Mouse (Mus musculus) MEL (cell line): ENCODE data around the gene Kif23. TPM values are rescaled to one million over a fixed set of nuclear protein-coding genes. Genes with fewer than 3 reads are reported as not detected.

Experiments used
- DNase-seq: peaks from one replicate; pipeline ENCODE4 v3.0.0; 2011; ENCODE audit warnings: low read depth, low spot score
- H3K27ac ChIP-seq: 2 replicates; pipeline ENCODE4 v1.5.1; 2012; ENCODE audit warnings: low read depth, mild to moderate bottlenecking, control low read depth, low read length, moderate library complexity; ENCODE audit not compliant: control insufficient read depth
- H3K27me3 ChIP-seq, 2 experiments: fragments of 150-350 bp in 1 of 2; sonication (generic) in 1 of 2; 2 replicates each; pipeline ENCODE4 v1.6.1; 2012; ENCODE audit warnings: low read length in 2 of 2, mild to moderate bottlenecking in 2 of 2, improper control_type of control experiment in 1 of 2, moderate library complexity in 1 of 2; ENCODE audit not compliant: insufficient read depth in 2 of 2, control insufficient read depth in 1 of 2
- H3K36me3 ChIP-seq, 2 experiments: 2 replicates each; pipeline ENCODE4 v1.6.1; 2012 to 2014; ENCODE audit warnings: low read length in 2 of 2, improper control_type of control experiment in 1 of 2, inconsistent platforms in 1 of 2, mild to moderate bottlenecking in 1 of 2; ENCODE audit not compliant: insufficient read depth in 2 of 2, control insufficient read depth in 1 of 2
- H3K4me1 ChIP-seq, 2 experiments: fragments of 150-350 bp in 1 of 2; sonication (generic) in 1 of 2; 2 replicates each; pipeline ENCODE4 v1.6.1; 2012; ENCODE audit warnings: low read length in 2 of 2, improper control_type of control experiment in 1 of 2, mild to moderate bottlenecking in 1 of 2; ENCODE audit not compliant: insufficient read depth in 2 of 2, control insufficient read depth in 1 of 2
- H3K4me3 ChIP-seq, 2 experiments: fragments of 150-350 bp in 1 of 2; sonication (generic) in 1 of 2; 2 replicates each; pipeline ENCODE4 v1.5.1; 2012; ENCODE audit warnings: low read depth in 2 of 2, low read length in 2 of 2, mild to moderate bottlenecking in 2 of 2, moderate library complexity in 2 of 2, control low read depth in 1 of 2, improper control_type of control experiment in 1 of 2; ENCODE audit not compliant: control insufficient read depth in 1 of 2, insufficient read depth in 1 of 2
- H3K79me2 ChIP-seq: 2 replicates; pipeline ENCODE4 v1.6.1; 2012; ENCODE audit warnings: mild to moderate bottlenecking, low read length, moderate library complexity; ENCODE audit not compliant: control insufficient read depth, poor library complexity, insufficient read depth
- H3K9ac ChIP-seq: 2 replicates; pipeline ENCODE4 v1.6.1; 2012; ENCODE audit warnings: low read depth, mild to moderate bottlenecking, control low read depth, low read length, moderate library complexity; ENCODE audit not compliant: control insufficient read depth, poor library complexity, severe bottlenecking
- H3K9me3 ChIP-seq: fragments of 150-350 bp; sonication (generic); replicated peaks from 2 replicates; pipeline ENCODE4 v1.6.1; 2012; ENCODE audit warnings: mild to moderate bottlenecking, low read length, improper control_type of control experiment, moderate library complexity; ENCODE audit not compliant: insufficient read depth
- BHLHE40 ChIP-seq: IDR thresholded peaks from 2 replicates; pipeline ENCODE4 v1.6.1; 2012; ENCODE audit warnings: low read depth, mild to moderate bottlenecking, inconsistent platforms, low read length, improper control_type of control experiment, borderline replicate concordance
- CTCF ChIP-seq, 3 experiments: IDR thresholded peaks in 2 of 3; conservative IDR thresholded peaks in 1 of 3; 2 replicates each; pipeline ENCODE4 v1.5.1; 2011 to 2012; ENCODE audit warnings: low read length in 3 of 3, low read depth in 2 of 3, mild to moderate bottlenecking in 2 of 3, improper control_type of control experiment in 1 of 3, inconsistent platforms in 1 of 3, mixed read lengths in 1 of 3, moderate library complexity in 1 of 3; ENCODE audit not compliant: control insufficient read depth in 1 of 3, insufficient read depth in 1 of 3, poor library complexity in 1 of 3, severe bottlenecking in 1 of 3
- ELF1 ChIP-seq: IDR thresholded peaks from 2 replicates; pipeline ENCODE4 v1.6.1; 2014; ENCODE audit warnings: low read depth, mild to moderate bottlenecking, inconsistent platforms, low read length, improper control_type of control experiment, moderate library complexity
- ETS1 ChIP-seq: IDR thresholded peaks from 2 replicates; pipeline ENCODE4 v1.6.1; 2012; ENCODE audit warnings: low read depth, mild to moderate bottlenecking, inconsistent platforms, low read length, improper control_type of control experiment, moderate library complexity
- GABPA ChIP-seq: IDR thresholded peaks from 2 replicates; pipeline ENCODE4 v1.6.1; 2012; ENCODE audit warnings: low read depth, mild to moderate bottlenecking, inconsistent platforms, low read length, improper control_type of control experiment, moderate library complexity
- MAFK ChIP-seq: IDR thresholded peaks from 2 replicates; pipeline ENCODE4 v1.6.1; 2011; ENCODE audit warnings: low read depth, mild to moderate bottlenecking, low read length, improper control_type of control experiment, borderline replicate concordance
- MAZ ChIP-seq: IDR thresholded peaks from 2 replicates; pipeline ENCODE4 v1.6.1; 2012; ENCODE audit warnings: low read depth, mild to moderate bottlenecking, inconsistent platforms, low read length, improper control_type of control experiment
- MEF2A ChIP-seq: IDR thresholded peaks from 2 replicates; pipeline ENCODE4 v1.6.1; 2014; ENCODE audit warnings: low read depth, mild to moderate bottlenecking, inconsistent platforms, low read length, improper control_type of control experiment; ENCODE audit not compliant: poor library complexity, insufficient replicate concordance, severe bottlenecking; ENCODE audit errors: extremely low read depth
- NELFE ChIP-seq: IDR thresholded peaks from 2 replicates; pipeline ENCODE4 v1.6.1; 2011; ENCODE audit warnings: low read depth, low read length, improper control_type of control experiment
- POLR2AphosphoS2 ChIP-seq: IDR thresholded peaks from 2 replicates; pipeline ENCODE4 v1.6.1; 2011; ENCODE audit warnings: low read length, improper control_type of control experiment
- RAD21 ChIP-seq: IDR thresholded peaks from 2 replicates; pipeline ENCODE4 v1.6.1; 2011; ENCODE audit warnings: mild to moderate bottlenecking, low read depth, low read length, improper control_type of control experiment
- RCOR1 ChIP-seq: IDR thresholded peaks from 2 replicates; pipeline ENCODE4 v1.6.1; 2012; ENCODE audit warnings: low read depth, mild to moderate bottlenecking, inconsistent platforms, low read length, improper control_type of control experiment
- SMC3 ChIP-seq: IDR thresholded peaks from 2 replicates; pipeline ENCODE4 v1.6.1; 2011; ENCODE audit warnings: low read depth, low read length, improper control_type of control experiment
- TBP ChIP-seq: IDR thresholded peaks from 2 replicates; pipeline ENCODE4 v1.8.0; 2011; ENCODE audit warnings: low read depth, low read length, improper control_type of control experiment
- UBTF ChIP-seq: IDR thresholded peaks from 2 replicates; pipeline ENCODE4 v1.6.1; 2012; ENCODE audit warnings: low read depth, mild to moderate bottlenecking, inconsistent platforms, low read length, improper control_type of control experiment, moderate library complexity, borderline replicate concordance; ENCODE audit not compliant: insufficient read depth
- USF1 ChIP-seq: IDR thresholded peaks from 2 replicates; pipeline ENCODE4 v1.6.1; 2014; ENCODE audit warnings: low read depth, mild to moderate bottlenecking, inconsistent platforms, low read length, improper control_type of control experiment, moderate library complexity
- ZKSCAN1 ChIP-seq: IDR thresholded peaks from 2 replicates; pipeline ENCODE4 v1.6.1; 2012; ENCODE audit warnings: low read depth, mild to moderate bottlenecking, inconsistent platforms, low read length, improper control_type of control experiment, moderate library complexity
- ZMIZ1 ChIP-seq: IDR thresholded peaks from 2 replicates; pipeline ENCODE4 v1.6.1; 2012; ENCODE audit warnings: low read depth, mild to moderate bottlenecking, inconsistent platforms, low read length, improper control_type of control experiment, moderate library complexity
- ZNF384 ChIP-seq: IDR thresholded peaks from 2 replicates; pipeline ENCODE4 v1.6.1; 2012; ENCODE audit warnings: low read depth, mild to moderate bottlenecking, inconsistent platforms, low read length, improper control_type of control experiment
- polyA plus RNA-seq, 2 experiments: library from polyadenylated mRNA; stranded (reverse) in 1 of 2; unstranded in 1 of 2; fragments of >175 nt in 1 of 2; fragments of >200 nt in 1 of 2; gene quantifications; 2 replicates each; pipeline versions ENCODE4 v1.2.1 to v1.2.4; 2012; ENCODE audit warnings: low replicate concordance in 2 of 2, low read depth in 1 of 2; ENCODE audit not compliant: insufficient read length in 2 of 2, insufficient read depth in 1 of 2, missing spikeins in 1 of 2
- total RNA-seq: library from RNA; depleted of rRNA; stranded (reverse); fragments of 300-350 nt; gene quantifications from 2 replicates; pipeline ENCODE4 v1.2.3, GENCODE M21; 2012

The Kif23 gene
- total and polyA plus RNA-seq, 3 experiments: 37.5 to 100 TPM; not detected in 1

- Histone ChIP-seq H3K4me1 (peaks cover 0 to 7% of the 10 kb centered on the region in 2 experiments; a peak in 2 of 4 replicates), H3K4me3 (no peak overlapping the region), H3K9ac (no peak overlapping the region), H3K9me3 (no peaks in the 10 kb centered on the region), H3K36me3 (no peaks in the 10 kb centered on the region), H3K79me2 (no peaks in the 10 kb centered on the region), H3K27ac (no peak overlapping the region), H3K27me3 (peaks cover 3 to 6% of the 10 kb centered on the region in 2 experiments; a peak in 3 of 4 replicates)
- TF ChIP-seq SMC3 (peak; percentile 77), ETS1 (no peak), ELF1 (no peak), ZKSCAN1 (no peak), CTCF (IDR thresholded peaks at IDR 0.05 in 2 of 3, conservative IDR thresholded peaks at IDR 0.05 in 1 of 3; ENCODE audit: control insufficient read depth in 1 of 3, insufficient read depth in 1 of 3, low read depth in 2 of 3, low read length in 3 of 3, poor library complexity in 1 of 3, severe bottlenecking in 1 of 3) (peak; percentile 62 to 75 (median 73)), USF1 (no peak), RAD21 (peak; percentile 59), GABPA (no peak), ZNF384 (peak; percentile 56; the same call in 1 of the 2 replicates), TBP (no peak), POLR2AphosphoS2 (no peak)
- DNase-seq: peak; percentile 59
Observed at GRCm38 (mm10) chr9:61985183-61985863, 38.7 kb upstream of the Kif23 start.

- DNase-seq: peak; percentile 70
- no peaks in the 10 kb centered on the region for H3K36me3 ChIP-seq
- H3K4me3 ChIP-seq: no peak overlapping the region
- H3K27me3 ChIP-seq: peaks cover 0 to 5% of the 10 kb centered on the region in 2 experiments; a peak in 2 of 4 replicates
- no peaks in the 10 kb centered on the region for H3K79me2 ChIP-seq
- TF ChIP-seq ELF1: peak; percentile 30; the same call in 1 of the 2 replicates
- TF ChIP-seq UBTF: no peak
- TF ChIP-seq RCOR1: no peak
- H3K27ac ChIP-seq: no peak overlapping the region
- peaks cover 0 to 7% of the 10 kb centered on the region in 2 experiments; a peak in 2 of 4 replicates for H3K4me1 ChIP-seq
- H3K9me3 ChIP-seq: no peaks in the 10 kb centered on the region
- no peak overlapping the region for H3K9ac ChIP-seq
Observed at GRCm38 (mm10) chr9:61982940-61983620, 36.5 kb upstream of the Kif23 start.

- no peaks in the 10 kb centered on the region for H3K9me3 ChIP-seq
- no peak for DNase-seq
- H3K9ac ChIP-seq: no peak overlapping the region
- no peak overlapping the region for H3K4me3 ChIP-seq
- H3K27ac ChIP-seq: no peak overlapping the region
- H3K79me2 ChIP-seq: no peaks in the 10 kb centered on the region
- peaks cover 0 to 6% of the 10 kb centered on the region in 2 experiments; a peak in 3 of 4 replicates for H3K27me3 ChIP-seq
- TF ChIP-seq ZMIZ1: no peak
- no peak for TF ChIP-seq MAFK
- no peak for TF ChIP-seq TBP
- no peak for TF ChIP-seq ZKSCAN1
- no peak for TF ChIP-seq MAZ
- no peak for TF ChIP-seq MEF2A
- TF ChIP-seq BHLHE40: no peak
- TF ChIP-seq NELFE: no peak
- H3K4me1 ChIP-seq: peaks cover 0 to 7% of the 10 kb centered on the region in 2 experiments; a peak in 2 of 4 replicates
- no peaks in the 10 kb centered on the region for H3K36me3 ChIP-seq
Observed at GRCm38 (mm10) chr9:61981876-61982275, 35.3 kb upstream of the Kif23 start.
